Mouse (Mus musculus): ENCODE data around the gene Ppp1r17.

GRCm38 (mm10) chr6:56035054-56035453, 17.8 kb downstream of the Ppp1r17 start:
- TF ChIP-seq CTCF (conservative IDR thresholded peaks at IDR 0.05; ENCODE audit: low read length) (no peak), NANOG (IDR thresholded peaks at IDR 0.05; ENCODE audit: borderline replicate concordance, low read length) (no peak)
